Mouse (Mus musculus) liver, embryonic 12.5 days (tissue): Measurements from ENCODE around the gene Pnrc2. TPM values are rescaled to one million over a fixed set of nuclear protein-coding genes. Genes with fewer than 3 reads are reported as not detected.

Source experiments
- ATAC-seq: fragments of 200-750 bp; cut with Nextera tagmentation; 2 replicates; pipeline ENCODE4 v1.8.0; 2017; ENCODE audit warnings: moderate number of reproducible peaks, mild to moderate bottlenecking, moderate library complexity
- H3K27ac ChIP-seq: fragments of 300-500 bp; sonication (generic); 2 replicates; pipeline ENCODE4 v1.5.1; 2016; ENCODE audit warnings: mild to moderate bottlenecking
- H3K27me3 ChIP-seq: fragments of 300-500 bp; sonication (generic); replicated peaks from 2 replicates; pipeline ENCODE4 v1.6.1; 2016; ENCODE audit warnings: mild to moderate bottlenecking, moderate library complexity
- H3K36me3 ChIP-seq: fragments of 300-500 bp; sonication (generic); 2 replicates; pipeline ENCODE4 v1.6.1; 2016; ENCODE audit warnings: mild to moderate bottlenecking, moderate library complexity
- H3K4me1 ChIP-seq: fragments of 300-500 bp; sonication (generic); 2 replicates; pipeline ENCODE4 v1.6.1; 2016
- H3K4me2 ChIP-seq: fragments of 300-500 bp; sonication (generic); 2 replicates; pipeline ENCODE4 v1.6.1; 2016; ENCODE audit warnings: mild to moderate bottlenecking, moderate library complexity
- H3K4me3 ChIP-seq: fragments of 300-500 bp; sonication (generic); 2 replicates; pipeline ENCODE4 v1.5.1; 2016; ENCODE audit warnings: mild to moderate bottlenecking, moderate library complexity
- H3K9ac ChIP-seq: fragments of 300-500 bp; sonication (generic); 2 replicates; pipeline ENCODE4 v1.6.1; 2016; ENCODE audit warnings: mild to moderate bottlenecking, moderate library complexity
- H3K9me3 ChIP-seq: fragments of 300-500 bp; sonication (generic); replicated peaks from 2 replicates; pipeline ENCODE4 v1.6.1; 2016; ENCODE audit warnings: mild to moderate bottlenecking, moderate library complexity
- WGBS: fragments of 180-500 bp; shearing (Covaris S2); methylation state at CpG from one replicate; pipeline ENCODE4 v1.1.7; 2016; ENCODE audit not compliant: insufficient replicate concordance; 5-methylcytosine and 5-hydroxymethylcytosine counted together
- polyA plus RNA-seq: library from polyadenylated mRNA; unstranded; fragments of >200 nt; fragmentation: Nextera tagmentation; extraction: Ambion mirVana; gene quantifications from 2 replicates; pipeline ENCODE4 v1.2.1, GENCODE M21; 2016

The Pnrc2 gene
- polyA plus RNA-seq, 1 experiment from 2014 or later, result 91.1 TPM

DNA sequence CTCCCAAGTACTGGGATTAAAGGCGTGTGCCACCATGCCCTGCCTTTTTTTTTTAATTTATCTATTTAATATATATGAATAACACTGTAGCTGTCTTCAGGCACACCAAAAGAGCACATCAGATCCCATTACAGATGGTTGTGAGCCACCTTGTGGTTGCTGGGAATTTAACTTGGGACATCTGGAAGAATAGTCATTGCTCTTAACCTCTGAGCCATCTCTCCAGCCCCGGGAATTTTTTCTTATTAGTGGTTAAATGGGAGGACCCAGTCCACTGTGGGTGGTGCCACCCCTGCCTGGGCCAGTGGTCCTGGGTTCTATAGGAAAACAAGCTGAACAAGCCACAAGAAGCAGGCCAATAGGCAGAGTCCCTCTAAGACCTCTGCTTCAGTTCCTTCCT is 4.1 kb upstream of the Pnrc2 start:
- no peak for ATAC-seq
- H3K9me3 ChIP-seq, result no peaks in the 10 kb centered on the region
- H3K9ac ChIP-seq, result no peak overlapping the region; the same call in 1 of the 2 replicates

DNA sequence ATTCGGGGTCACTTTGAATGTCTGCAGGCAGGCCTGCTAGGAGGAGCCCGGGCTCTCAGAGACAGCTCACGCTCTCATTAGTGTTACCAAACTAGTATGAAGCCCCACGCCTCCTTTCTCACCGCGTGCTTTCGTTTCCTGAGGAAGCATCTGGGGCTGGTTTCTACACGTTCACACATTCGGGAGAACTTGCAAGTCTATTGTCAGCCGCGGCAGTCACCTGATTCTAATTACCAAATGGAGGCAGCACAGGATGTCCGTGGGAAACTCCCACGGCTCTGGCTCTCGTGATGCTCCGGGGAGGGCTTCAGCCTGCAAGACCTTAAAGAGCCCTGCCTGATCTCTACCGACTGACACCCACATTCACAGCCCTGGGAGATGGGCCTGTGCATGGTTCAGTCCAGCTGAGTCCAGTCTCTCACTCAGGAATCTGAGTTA is 3.0 kb upstream of the Pnrc2 start:
- peak; percentile 17; the same call in 1 of the 2 replicates for ATAC-seq
- Histone ChIP-seq H3K27me3 (0 out of 2 replicates have a peak, but pooled peaks cover 3% of the 10 kb centered on the region), H3K36me3 (peaks cover 13% of the 10 kb centered on the region), H3K4me2 (peak overlapping the region; percentile 78), H3K27ac (peak overlapping the region; percentile 96), H3K4me3 (peak overlapping the region; percentile 50), H3K9ac (peak overlapping the region; percentile 67), H3K9me3 (no peaks in the 10 kb centered on the region), H3K4me1 (peaks cover 43% of the 10 kb centered on the region)
- WGBS, result 2% methylated on average over 16 of the region's 16 CpGs

More for the DNA sequence above, 4.1 kb upstream of the Pnrc2 start:
- 55% methylated on average over 2 of the region's 2 CpGs for WGBS
- Histone ChIP-seq H3K4me3 (no peak overlapping the region), H3K27ac (no peak overlapping the region), H3K36me3 (peaks cover 2% of the 10 kb centered on the region), H3K27me3 (0 out of 2 replicates have a peak, but pooled peaks cover 3% of the 10 kb centered on the region), H3K4me1 (peaks cover 33% of the 10 kb centered on the region), H3K4me2 (no peak overlapping the region)

DNA sequence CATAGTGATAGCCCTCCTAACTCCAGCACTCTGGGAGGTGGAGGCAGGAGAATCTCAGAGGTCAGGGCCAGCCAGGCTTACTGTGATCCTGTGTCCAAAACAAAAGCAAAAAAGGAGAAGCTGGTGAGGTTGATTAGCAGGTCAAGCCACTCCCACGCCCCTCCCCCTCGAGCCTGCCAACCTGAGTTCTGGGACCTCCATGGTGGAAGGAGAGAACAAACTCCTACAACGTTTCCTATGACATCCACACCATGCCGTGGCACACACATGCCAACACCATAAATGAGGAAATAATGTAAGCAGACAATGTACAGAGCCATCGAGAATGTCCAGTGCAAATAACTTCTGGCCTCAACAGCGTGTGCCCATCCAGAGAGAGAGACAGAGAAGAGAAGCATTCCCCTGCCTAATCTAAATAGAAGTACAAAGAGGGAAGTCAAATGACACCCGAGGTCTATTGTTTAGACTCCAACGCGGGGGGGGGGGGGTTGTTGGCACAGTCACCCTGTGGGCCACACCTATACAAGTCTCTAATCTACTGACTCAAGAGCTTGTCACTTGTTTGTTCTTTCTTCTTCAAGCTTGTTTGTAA is 2.4 kb upstream of the Pnrc2 start:
- 2% methylated on average over 9 of the region's 9 CpGs for WGBS
- Histone ChIP-seq H3K27me3 (0 out of 2 replicates have a peak, but pooled peaks cover 3% of the 10 kb centered on the region), H3K36me3 (peaks cover 17% of the 10 kb centered on the region), H3K9me3 (no peaks in the 10 kb centered on the region), H3K27ac (peak overlapping the region; percentile 96), H3K4me3 (peak overlapping the region; percentile 50), H3K4me1 (peaks cover 46% of the 10 kb centered on the region), H3K4me2 (peak overlapping the region; percentile 78), H3K9ac (peak overlapping the region; percentile 67)
- peak; percentile 19 for ATAC-seq

DNA sequence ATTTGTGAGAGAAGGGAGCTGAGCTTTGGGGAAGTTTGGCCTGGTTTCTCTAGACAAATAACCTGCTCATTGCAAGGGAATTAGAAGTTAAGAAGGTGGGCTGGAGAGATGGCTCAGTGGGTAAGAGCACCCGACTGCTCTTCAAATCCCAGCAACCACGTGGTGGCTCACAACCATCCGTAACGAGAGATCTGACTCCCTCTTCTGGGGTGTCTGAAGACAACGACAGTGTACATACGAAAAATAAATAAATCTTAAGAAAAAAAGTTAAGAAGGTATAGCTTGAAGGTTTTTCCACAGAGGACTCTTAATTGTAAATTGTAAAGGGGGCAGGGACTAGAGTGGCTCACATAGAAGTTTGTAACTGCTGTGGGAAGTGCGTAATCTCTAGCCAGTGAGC is 1.9 kb upstream of the Pnrc2 start:
- H3K9ac ChIP-seq, result peak overlapping the region; percentile 67

DNA sequence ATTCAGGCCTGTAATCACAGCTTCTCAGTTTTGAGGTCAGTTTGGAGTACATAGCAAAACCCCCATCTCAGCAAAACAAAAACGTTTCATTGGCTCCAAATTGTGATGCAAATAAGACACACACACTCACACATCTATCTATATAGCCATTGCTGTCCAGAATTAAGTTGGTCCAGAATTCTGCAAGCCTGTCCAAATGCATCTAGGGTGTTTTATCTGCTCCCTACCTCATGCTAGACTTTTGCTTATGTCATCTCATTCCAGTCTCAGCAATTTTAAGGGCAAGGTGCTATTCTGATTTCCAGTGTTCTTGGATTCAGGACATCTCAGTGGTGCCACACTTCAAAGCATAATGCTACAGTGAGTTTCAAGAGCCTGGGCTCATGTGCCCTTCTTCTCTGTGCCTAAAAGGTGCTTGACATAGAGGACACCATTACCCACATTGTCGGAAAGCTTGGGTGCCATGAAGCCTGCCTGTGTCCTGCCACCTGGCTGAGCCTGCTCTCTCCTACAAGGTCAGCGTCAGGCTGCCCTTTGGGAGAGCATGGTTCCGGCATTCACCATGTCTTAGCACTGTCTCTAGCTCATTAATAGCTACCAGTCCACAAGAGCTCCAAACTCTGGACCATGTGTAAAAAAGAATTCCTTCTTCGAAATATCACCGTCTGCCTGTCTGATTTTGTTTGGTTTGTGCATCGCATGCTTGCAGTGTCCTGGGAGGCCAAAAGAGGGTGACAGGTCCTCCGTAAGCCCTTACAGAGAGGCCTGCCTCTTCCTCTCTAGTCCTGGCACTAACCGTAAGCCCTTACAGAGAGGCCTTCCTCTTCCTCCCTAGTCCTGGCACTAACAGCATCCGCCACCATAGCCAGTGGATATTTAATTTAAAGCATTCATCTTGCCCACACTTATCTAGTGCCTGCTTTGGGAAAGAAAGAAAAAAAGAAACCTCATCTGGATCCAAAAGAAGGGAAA is 1.2 kb upstream of the Pnrc2 start:
- Histone ChIP-seq H3K27me3 (no peaks in the 10 kb centered on the region), H3K4me1 (peaks cover 56% of the 10 kb centered on the region), H3K36me3 (peaks cover 29% of the 10 kb centered on the region), H3K9ac (peak overlapping the region; percentile 85), H3K9me3 (no peaks in the 10 kb centered on the region), H3K4me2 (peak overlapping the region; percentile 79), H3K27ac (peak overlapping the region; percentile 96), H3K4me3 (peak overlapping the region; percentile 72)
- 73% methylated on average over 10 of the region's 10 CpGs for WGBS
- ATAC-seq, result no peak

More for the DNA sequence above, 1.9 kb upstream of the Pnrc2 start:
- WGBS, result 29% methylated on average over 7 of the region's 7 CpGs
- ATAC-seq, result no peak
- Histone ChIP-seq H3K4me2 (peak overlapping the region; percentile 78), H3K27me3 (0 out of 2 replicates have a peak, but pooled peaks cover 3% of the 10 kb centered on the region), H3K27ac (peak overlapping the region; percentile 96), H3K4me1 (peaks cover 51% of the 10 kb centered on the region), H3K9me3 (no peaks in the 10 kb centered on the region), H3K36me3 (peaks cover 23% of the 10 kb centered on the region), H3K4me3 (peak overlapping the region; percentile 50)

DNA sequence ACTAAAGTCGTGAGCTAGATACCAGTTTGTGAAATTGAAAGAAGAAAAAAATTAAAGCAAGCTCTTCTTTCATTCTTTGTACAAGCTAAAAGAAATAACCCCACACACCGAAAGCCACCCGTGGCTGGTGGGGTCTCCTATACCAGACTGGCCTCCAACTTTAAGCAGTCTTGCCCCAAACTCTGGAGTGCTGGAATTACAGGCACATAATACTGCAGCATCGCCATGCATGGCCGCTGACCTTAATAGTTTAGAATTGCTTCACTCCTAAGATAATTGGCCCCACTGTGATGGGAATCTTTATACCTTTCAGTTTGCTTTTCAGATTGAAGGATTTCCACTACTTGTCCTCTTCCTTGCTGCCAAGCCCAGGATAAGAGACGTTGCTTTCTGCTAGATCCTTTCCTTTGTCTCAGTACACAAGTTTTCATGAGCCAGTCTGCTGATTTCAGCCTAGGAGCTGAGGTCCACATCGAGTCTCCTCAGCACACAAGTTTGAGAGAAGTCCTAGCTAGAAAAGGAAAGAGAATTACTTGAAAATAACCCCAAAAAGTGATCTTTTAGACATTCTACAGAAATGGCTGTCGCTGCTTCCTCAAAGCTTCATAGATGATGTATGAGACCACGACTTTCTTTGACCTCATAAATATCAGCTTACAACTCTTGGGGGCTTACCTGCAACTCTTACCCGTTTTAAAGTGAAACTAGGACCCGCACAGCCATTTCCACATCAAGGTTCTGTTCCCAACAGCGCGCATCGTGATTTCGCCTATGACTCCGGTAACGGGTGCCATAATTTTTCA is 860 bp downstream of the Pnrc2 start:
- ATAC-seq, result no peak
- no peaks in the 10 kb centered on the region for H3K27me3 ChIP-seq
- WGBS, result 12% methylated on average over 17 of the region's 17 CpGs
- peaks cover 41% of the 10 kb centered on the region for H3K36me3 ChIP-seq
- H3K4me2 ChIP-seq, result peak overlapping the region; percentile 79
- H3K9me3 ChIP-seq, result no peaks in the 10 kb centered on the region
- H3K4me1 ChIP-seq, result peaks cover 67% of the 10 kb centered on the region
- peak overlapping the region; percentile 72 for H3K4me3 ChIP-seq
- peak overlapping the region; percentile 85 for H3K9ac ChIP-seq
- H3K27ac ChIP-seq, result peak overlapping the region; percentile 96

DNA sequence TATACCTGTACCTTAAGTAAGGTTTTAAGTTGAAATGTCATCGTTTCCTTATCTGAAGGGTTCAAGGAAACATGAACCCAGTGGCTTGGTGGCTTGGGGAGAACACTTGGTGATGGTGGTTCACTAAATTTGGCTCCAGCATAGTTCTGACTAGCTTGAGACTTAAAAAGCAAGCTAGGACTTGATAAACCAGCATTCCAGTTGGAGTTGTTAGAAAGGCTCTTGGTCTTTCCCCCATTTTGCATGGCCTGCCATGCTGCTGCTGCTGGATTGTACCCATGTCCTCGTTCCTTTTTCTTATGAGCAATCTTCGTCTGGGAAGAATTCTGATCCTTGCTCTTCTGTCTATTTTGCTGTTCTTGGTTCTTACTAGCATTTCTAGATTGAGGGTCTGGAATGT is 1.6 kb downstream of the Pnrc2 start:
- Histone ChIP-seq H3K36me3 (peaks cover 42% of the 10 kb centered on the region), H3K9ac (peak overlapping the region; percentile 85), H3K9me3 (no peaks in the 10 kb centered on the region), H3K4me3 (peak overlapping the region; percentile 72), H3K27ac (peak overlapping the region; percentile 96), H3K4me1 (peaks cover 65% of the 10 kb centered on the region), H3K4me2 (peak overlapping the region; percentile 79), H3K27me3 (no peaks in the 10 kb centered on the region)
- WGBS, result 37% methylated on average over 3 of the region's 3 CpGs
- ATAC-seq, result no peak

DNA sequence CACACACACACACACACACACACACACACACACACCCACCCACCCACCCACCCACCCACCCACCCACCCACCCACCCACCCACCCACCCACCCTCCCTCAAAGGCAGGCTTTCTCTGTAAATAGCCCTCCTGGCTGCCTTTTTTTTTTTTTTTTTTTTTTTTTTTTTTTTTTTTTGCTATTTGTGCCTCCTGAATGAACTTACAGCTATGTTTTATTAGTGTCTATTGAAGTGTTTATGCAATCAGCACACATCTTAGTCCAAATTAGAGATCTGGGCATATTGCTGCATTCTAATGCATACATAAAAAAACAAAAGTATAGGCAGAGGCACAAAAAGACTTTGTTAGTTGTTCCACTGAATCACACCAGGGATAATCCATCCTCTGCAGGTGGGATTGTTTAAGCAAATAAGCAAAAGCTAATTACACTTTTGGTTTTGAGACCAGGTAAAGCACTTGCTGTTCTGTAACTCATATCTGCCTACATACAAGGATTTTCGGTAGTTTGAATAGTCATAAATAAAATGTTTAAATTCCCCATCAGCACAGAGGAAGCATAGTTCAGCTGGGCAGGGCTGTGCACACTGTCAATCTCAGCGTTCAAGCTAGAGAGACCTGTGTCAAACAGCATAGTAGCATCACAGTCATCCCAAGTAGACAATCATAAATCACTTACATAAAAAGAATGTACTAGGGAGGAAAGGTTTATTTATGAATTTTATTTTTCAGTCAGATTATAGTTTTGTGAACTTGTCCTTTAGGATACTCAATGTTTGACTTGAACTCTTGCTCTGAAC is 3.2 kb downstream of the Pnrc2 start:
- Histone ChIP-seq H3K27me3 (no peaks in the 10 kb centered on the region), H3K36me3 (peaks cover 52% of the 10 kb centered on the region), H3K4me3 (no peak overlapping the region), H3K9me3 (no peaks in the 10 kb centered on the region), H3K4me1 (peaks cover 49% of the 10 kb centered on the region), H3K4me2 (peak overlapping the region; percentile 31), H3K27ac (no peak overlapping the region), H3K9ac (no peak overlapping the region)
- ATAC-seq, result no peak
- 59% methylated on average over 2 of the region's 2 CpGs for WGBS

DNA sequence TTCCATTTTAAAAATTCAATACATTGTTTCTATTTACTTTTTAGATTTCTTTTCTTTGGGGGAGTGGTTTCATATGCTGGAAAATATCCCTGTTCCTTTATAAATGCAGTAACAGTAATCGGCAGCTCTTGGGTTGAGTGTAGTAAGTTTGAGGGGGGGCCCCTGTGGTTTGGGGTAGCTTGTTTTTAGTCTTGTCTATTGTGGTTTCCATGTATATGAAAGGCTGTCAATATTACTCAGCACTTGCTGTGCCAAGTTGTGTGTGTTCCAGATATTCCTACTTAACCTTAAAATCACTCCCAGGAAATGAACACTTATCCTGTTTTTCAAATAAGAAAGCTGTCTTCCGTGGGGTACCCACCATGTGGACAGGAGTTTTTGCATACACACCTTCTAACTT is 4.7 kb downstream of the Pnrc2 start:
- no peak overlapping the region for H3K4me2 ChIP-seq
- no peak for ATAC-seq
- no peak overlapping the region for H3K4me3 ChIP-seq
- no peaks in the 10 kb centered on the region for H3K9me3 ChIP-seq
- H3K27ac ChIP-seq, result peak overlapping the region; percentile 67
- no peaks in the 10 kb centered on the region for H3K27me3 ChIP-seq
- 48% methylated on average over 2 of the region's 2 CpGs for WGBS
- H3K4me1 ChIP-seq, result peaks cover 35% of the 10 kb centered on the region
- H3K9ac ChIP-seq, result 0 out of 2 replicates have a peak overlapping the region, but pooled peaks have one; percentile 17
- peaks cover 62% of the 10 kb centered on the region for H3K36me3 ChIP-seq

DNA sequence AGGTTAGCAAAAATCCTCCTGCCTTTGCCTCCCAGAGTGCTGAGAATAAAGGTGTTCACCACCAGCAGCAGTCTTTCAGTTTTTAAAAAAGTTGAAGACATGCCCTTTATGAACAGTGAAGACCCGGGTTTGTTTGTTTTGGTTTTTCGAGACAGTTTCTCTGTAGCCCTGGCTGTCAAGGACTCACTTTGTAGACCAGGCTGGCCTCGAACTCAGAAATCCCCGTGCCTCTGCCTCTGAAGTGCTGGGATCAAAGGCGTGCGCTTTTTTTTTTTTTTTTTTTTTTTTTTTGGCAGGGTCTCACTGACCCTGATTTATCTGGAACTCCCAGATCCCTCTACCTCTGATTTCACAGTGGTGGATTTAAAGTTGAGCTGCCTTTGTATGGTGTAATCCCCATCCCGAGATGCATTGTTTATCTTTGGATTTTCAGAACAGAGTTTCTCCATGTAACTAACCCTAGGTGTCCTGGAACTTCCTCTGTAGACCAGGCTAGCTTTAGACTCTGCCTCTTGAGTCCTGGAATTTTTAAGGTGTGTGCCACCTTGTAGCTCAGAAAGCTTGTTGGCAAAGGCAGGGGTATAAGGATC is 16.0 kb downstream of the Pnrc2 start:
- Histone ChIP-seq H3K9me3 (no peaks in the 10 kb centered on the region), H3K4me2 (peak overlapping the region; percentile 77), H3K4me3 (peak overlapping the region; percentile 96), H3K9ac (peak overlapping the region; percentile 97), H3K27me3 (no peaks in the 10 kb centered on the region), H3K36me3 (peaks cover 38% of the 10 kb centered on the region), H3K4me1 (peaks cover 64% of the 10 kb centered on the region), H3K27ac (peak overlapping the region; percentile 98)
- ATAC-seq, result no peak
- 14% methylated on average over 7 of the region's 7 CpGs for WGBS
